Mouse (Mus musculus): ENCODE measurements around the gene Lgr6. TPM values are rescaled to one million over a fixed set of nuclear protein-coding genes. Genes with fewer than 3 reads are reported as not detected.

The Lgr6 gene
- polyA plus RNA-seq, 1 experiment from 2014 or later: 0.49 TPM

DNA sequence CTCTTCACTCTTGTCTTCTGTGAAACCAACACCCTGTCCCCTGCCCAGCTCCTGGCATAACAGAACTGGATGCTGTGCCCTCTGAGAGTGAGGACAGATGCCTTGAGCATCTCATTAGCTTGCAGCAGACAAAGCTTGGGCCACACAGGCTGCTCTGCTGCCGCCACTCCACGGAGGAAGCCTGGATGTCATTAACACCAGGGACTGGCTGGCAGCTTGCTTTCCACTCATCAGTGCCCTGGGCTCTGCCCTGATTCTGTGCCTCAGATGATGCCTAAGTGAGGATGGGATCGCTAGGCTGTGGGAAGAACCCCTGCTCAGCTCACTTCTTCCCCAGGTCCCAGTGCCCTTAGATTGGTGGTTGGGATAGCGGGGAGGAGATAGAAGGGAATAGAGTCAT is 109.6 kb downstream of the Lgr6 start:
- DNase-seq (ENCODE audit: low spot score): peak; percentile 64
- Histone ChIP-seq H3K9me3 (no peaks in the 10 kb centered on the region), H3K36me3 (no peaks in the 10 kb centered on the region), H3K27ac (no peak overlapping the region), H3K4me3 (no peak overlapping the region), H3K4me1 (peaks cover 15% of the 10 kb centered on the region), H3K27me3 (ENCODE audit: insufficient read depth, poor library complexity, severe bottlenecking) (peaks cover 88% of the 10 kb centered on the region)
- WGBS: 63% methylated on average over 4 of the region's 4 CpGs

DNA sequence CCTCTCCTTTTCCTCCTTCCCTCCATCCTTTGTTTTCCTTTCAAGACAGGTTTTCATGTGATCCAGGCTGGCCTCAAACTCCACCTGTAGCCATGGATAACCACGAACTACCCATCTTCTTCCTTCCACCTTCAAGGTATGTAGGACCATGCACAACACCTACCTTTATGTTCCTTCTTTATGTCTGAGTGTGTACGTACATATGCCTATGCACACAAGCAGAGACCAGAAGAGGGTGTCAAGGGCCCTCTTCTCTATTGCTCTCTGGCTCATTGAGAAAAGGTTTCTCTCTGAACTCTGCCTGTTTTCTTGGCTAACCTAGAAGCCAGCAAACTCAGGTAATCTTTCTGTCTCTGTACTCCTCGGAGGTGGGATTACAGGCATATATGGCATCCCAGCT is 110.3 kb downstream of the Lgr6 start:
- Histone ChIP-seq H3K9me3 (no peaks in the 10 kb centered on the region), H3K27me3 (ENCODE audit: insufficient read depth, poor library complexity, severe bottlenecking) (peaks cover 87% of the 10 kb centered on the region), H3K27ac (no peak overlapping the region), H3K4me1 (peaks cover 15% of the 10 kb centered on the region), H3K4me3 (no peak overlapping the region), H3K36me3 (no peaks in the 10 kb centered on the region)
- WGBS: 62% methylated on average over 3 of the region's 3 CpGs
- DNase-seq (ENCODE audit: low spot score): no peak

DNA sequence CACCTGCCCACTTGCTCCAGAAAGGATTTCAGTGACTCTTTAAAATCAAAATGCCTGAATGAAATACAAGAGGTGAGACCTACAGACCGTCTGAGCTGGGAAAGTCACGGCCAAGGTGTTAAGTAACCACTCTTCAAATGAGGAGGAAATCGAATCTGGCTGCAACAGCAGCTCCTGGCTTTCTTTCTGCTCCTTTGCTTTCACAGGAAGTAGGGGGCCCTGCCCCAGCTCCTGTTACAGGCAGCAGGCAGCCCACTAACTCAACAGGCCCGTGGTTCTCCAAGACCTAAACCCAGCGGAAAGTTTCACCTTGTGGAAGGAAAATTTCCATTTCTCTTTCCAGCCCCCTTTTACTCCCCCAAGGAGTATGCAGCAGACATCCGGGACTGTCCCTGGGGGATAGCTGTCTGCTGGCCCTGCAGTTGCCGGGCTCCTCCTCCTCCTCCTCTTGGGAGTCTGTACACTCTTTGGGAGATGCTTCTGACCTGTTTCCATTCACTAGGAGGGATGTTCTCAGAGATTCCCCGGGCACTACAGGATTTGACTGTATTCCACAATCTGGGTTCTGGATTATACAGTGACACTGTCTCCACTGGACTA is 112.9 kb downstream of the Lgr6 start:
- no peak for DNase-seq (ENCODE audit: low spot score)

DNA sequence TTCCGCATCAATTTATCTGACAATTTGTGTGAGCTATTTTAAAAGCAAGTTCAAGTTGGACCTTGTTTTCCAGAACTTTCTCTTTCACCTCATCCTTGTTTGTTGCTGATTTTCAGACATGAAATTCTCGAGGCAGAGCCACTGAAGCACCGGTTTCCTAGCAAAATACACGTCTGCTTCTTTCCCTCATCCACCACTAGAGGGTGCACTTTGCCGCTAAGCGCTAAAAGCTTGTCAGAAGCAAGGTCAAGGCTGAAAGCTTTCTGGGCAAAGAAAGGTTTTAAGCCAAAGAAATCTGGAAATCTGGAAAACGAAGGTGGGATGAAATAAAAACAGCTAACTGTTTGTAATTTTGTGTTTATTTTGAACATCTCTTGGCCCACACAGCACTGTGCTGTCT is 115.7 kb downstream of the Lgr6 start:
- 9% methylated on average over 7 of the region's 7 CpGs for WGBS
- H3K27ac ChIP-seq: no peak overlapping the region
- H3K27me3 ChIP-seq (ENCODE audit: insufficient read depth, poor library complexity, severe bottlenecking): peaks cover 73% of the 10 kb centered on the region
- DNase-seq (ENCODE audit: low spot score): peak; percentile 83
- H3K36me3 ChIP-seq: no peaks in the 10 kb centered on the region
- peaks cover 19% of the 10 kb centered on the region for H3K4me1 ChIP-seq
- no peak overlapping the region for H3K4me3 ChIP-seq
- no peaks in the 10 kb centered on the region for H3K9me3 ChIP-seq

More for the DNA sequence above, 112.9 kb downstream of the Lgr6 start:
- Histone ChIP-seq H3K27me3 (ENCODE audit: insufficient read depth, poor library complexity, severe bottlenecking) (peaks cover 84% of the 10 kb centered on the region), H3K4me3 (no peak overlapping the region), H3K4me1 (peaks cover 24% of the 10 kb centered on the region), H3K9me3 (no peaks in the 10 kb centered on the region), H3K27ac (0 out of 2 replicates have a peak overlapping the region, but pooled peaks have one; percentile 49), H3K36me3 (no peaks in the 10 kb centered on the region)
- 24% methylated on average over 8 of the region's 8 CpGs for WGBS

DNA sequence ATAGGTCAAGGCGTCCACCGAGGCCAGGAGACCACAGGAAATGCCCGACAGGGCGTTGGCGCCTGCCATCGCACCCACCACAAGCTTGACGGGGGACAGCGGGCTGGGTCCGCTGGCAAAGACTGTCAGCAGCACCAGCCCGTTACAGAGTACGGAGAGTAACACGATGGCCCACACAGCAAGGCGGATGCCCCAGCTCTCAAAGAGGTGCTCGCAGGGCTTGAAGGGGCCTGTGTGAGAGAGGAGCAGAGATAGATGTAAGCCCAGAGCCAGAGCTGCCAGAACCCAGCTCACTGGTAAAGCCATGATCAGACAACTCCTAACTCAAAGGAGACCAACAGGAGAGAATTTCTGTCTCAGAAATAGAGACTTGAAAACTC is 117.1 kb downstream of the Lgr6 start:
- DNase-seq (ENCODE audit: low spot score): no peak
- 12% methylated on average over 14 of the region's 14 CpGs for WGBS
- Histone ChIP-seq H3K27me3 (ENCODE audit: insufficient read depth, poor library complexity, severe bottlenecking) (peaks cover 59% of the 10 kb centered on the region), H3K36me3 (no peaks in the 10 kb centered on the region), H3K9me3 (no peaks in the 10 kb centered on the region), H3K4me3 (peak overlapping the region; percentile 58), H3K27ac (peak overlapping the region; percentile 86), H3K4me1 (peaks cover 19% of the 10 kb centered on the region)

DNA sequence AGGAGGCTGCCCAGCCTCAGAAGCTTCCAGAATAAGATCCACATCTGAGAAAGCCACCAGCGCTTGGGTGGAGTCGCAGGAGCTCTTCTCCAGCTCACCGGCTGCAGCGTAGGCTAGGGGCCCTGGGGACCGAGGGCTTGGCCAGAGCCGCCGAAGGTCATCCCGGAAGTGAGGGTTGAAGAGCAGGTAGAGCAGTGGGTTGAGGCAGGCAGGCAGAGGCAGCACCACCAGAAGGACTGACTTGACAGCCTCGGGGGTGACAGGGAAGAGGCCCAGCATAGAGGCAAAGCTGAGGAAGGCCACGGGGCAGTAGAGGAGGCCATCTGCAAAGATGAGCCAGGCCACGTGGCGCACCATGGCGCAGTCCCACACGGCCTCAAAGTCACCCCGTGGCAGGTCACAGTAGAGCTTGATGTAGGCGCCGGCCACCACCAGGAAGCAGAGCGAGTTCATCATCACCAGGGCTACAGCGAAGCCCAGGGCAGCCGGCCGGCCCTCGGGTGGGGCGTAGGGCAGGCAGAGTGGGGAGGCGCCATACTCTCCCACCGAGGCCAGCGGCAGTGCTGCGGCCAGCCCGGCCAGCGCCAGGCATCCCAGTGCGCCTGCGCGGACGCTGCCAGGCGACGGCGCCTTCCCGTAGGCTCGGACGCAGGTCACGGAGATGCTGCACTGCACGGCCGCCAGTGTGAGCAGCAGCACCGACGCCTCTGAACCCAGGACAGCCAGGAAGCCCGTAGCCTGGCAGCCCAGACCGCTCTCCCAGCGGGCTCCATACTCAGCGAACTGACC is 117.7 kb downstream of the Lgr6 start:
- Histone ChIP-seq H3K27me3 (ENCODE audit: insufficient read depth, poor library complexity, severe bottlenecking) (peaks cover 54% of the 10 kb centered on the region), H3K36me3 (no peaks in the 10 kb centered on the region), H3K27ac (peak overlapping the region; percentile 86), H3K4me1 (peaks cover 18% of the 10 kb centered on the region), H3K4me3 (peak overlapping the region; percentile 58), H3K9me3 (no peaks in the 10 kb centered on the region)
- WGBS: 31% methylated on average over 44 of the region's 48 CpGs
- DNase-seq (ENCODE audit: low spot score): peak; percentile 80

DNA sequence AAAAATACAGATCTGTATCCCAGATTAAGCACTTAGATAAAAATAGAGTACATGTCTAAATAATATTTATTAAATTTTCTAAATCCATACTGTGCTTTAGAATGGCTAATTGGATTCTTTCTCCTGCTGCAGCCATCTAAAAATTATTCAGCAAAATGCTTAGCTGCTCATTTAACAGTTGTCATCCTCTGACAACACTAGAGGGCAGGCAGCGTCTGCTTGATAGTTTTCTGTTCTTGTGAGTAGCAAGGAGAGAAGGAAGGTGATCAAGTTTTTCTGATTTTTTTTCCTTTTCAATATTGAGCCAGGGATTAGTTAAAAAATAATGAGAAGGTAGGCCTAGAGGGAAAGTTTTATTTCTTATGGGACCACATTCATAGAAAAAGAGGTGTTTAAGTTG is 132.2 kb downstream of the Lgr6 start:
- no peaks in the 10 kb centered on the region for H3K9me3 ChIP-seq
- no peaks in the 10 kb centered on the region for H3K27me3 ChIP-seq (ENCODE audit: insufficient read depth, poor library complexity, severe bottlenecking)
- H3K27ac ChIP-seq: no peak overlapping the region
- H3K4me1 ChIP-seq: 0 out of 2 replicates have a peak, but pooled peaks cover 6% of the 10 kb centered on the region
- no peak overlapping the region for H3K4me3 ChIP-seq
- peaks cover 68% of the 10 kb centered on the region for H3K36me3 ChIP-seq
- WGBS: 82% methylated on average over 1 of the region's 1 CpGs
- DNase-seq (ENCODE audit: low spot score): no peak

DNA sequence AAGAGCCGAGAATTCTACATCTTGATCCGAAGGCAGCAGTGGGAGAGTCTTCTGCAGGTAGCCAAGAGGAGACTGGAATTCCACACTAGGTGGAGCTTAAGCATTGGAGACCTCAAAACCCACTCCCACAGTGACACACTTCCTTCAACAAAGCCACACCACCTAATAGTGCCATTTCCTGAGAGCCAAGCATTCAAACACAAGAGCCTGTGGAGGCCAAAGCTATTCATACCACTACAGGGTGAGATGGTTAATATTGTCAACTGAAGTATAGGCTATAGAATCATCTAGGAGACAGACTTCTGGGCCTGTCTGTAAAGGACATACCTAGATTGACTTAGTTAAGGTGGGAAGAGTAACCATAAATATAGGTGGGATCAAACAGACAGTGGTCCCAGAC is 139.6 kb downstream of the Lgr6 start:
- Histone ChIP-seq H3K9me3 (no peaks in the 10 kb centered on the region), H3K27me3 (ENCODE audit: insufficient read depth, poor library complexity, severe bottlenecking) (no peaks in the 10 kb centered on the region), H3K36me3 (peaks cover 39% of the 10 kb centered on the region), H3K4me3 (no peak overlapping the region), H3K4me1 (peaks cover 18% of the 10 kb centered on the region), H3K27ac (no peak overlapping the region)
- DNase-seq (ENCODE audit: low spot score): no peak
- 97% methylated on average over 2 of the region's 2 CpGs for WGBS

DNA sequence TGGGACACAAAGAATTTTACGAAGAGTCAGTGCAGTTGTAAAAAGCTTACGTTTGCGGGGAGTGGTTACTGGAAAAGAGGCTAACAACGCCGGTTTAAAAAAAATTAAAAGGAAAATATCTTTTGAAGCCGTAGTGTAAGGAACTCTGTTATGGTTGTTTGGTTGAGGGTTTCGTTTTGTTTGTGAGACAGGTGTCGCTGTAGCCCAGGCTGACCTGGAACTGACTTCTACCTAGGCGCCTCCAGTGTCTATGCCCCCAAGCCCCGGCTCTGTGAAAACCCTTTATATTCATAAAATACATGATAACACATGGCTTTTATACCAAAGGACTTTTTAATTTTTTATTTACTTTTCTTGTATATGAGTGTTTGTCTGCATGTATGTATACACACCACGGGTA is 142.3 kb downstream of the Lgr6 start:
- no peaks in the 10 kb centered on the region for H3K27me3 ChIP-seq (ENCODE audit: insufficient read depth, poor library complexity, severe bottlenecking)
- 3% methylated on average over 11 of the region's 11 CpGs for WGBS
- H3K36me3 ChIP-seq: peaks cover 13% of the 10 kb centered on the region
- H3K9me3 ChIP-seq: no peaks in the 10 kb centered on the region
- H3K4me3 ChIP-seq: peak overlapping the region; percentile 84
- no peak for DNase-seq (ENCODE audit: low spot score)
- H3K27ac ChIP-seq: peak overlapping the region; percentile 92
- peaks cover 18% of the 10 kb centered on the region for H3K4me1 ChIP-seq

DNA sequence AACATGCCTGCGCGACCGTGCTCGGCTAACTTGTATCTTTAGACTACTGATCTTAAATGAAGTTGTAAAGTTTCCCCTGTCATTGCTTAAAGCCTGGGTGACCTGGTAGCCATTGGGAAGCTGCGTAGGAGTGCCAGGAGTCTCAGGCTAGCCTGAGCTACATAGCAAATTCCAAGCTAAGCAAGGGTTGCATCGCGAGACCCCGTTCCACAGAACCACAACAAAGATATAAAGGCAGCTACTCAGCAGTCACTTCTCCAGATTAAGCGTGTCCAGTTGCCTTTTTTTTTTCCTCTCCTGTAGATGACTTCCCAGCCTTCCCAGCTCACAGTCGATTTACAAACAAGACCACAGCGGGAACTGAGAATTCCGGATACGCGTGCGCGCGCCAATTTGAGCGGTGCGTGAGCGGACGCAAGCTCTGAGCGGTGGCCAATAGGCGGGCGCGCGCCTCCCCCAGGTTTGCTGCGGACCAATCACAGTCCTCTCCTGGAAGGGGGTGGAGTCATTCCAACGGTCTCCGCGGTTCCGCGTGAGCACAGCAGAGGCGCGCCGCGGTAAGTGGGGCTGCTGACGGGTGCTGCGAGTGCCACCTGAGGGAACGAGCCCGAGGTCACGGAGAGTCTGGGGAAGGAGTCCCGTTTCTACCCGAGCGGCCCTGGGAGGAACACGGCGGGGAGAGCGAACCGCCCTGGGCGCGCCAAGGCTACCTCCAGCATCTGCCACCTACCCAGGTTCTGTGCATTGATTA is 142.8 kb downstream of the Lgr6 start, which contains the start of gene Ube2t:
TSS of gene Ube2t (plus strand) at position 513 of the 751 bp plus-strand sequence.
- no peaks in the 10 kb centered on the region for H3K9me3 ChIP-seq
- DNase-seq (ENCODE audit: low spot score): peak; percentile 98
- H3K27me3 ChIP-seq (ENCODE audit: insufficient read depth, poor library complexity, severe bottlenecking): no peaks in the 10 kb centered on the region
- peak within 1 kb of the TSS; percentile 92 for H3K27ac ChIP-seq
- H3K36me3 ChIP-seq: peaks cover 10% of the 10 kb centered on the region; the same call in 1 of the 2 replicates
- H3K4me3 ChIP-seq: peak within 1 kb of the TSS; percentile 84
- 2% methylated on average over 50 of the region's 50 CpGs for WGBS
- H3K4me1 ChIP-seq: peaks cover 18% of the 10 kb centered on the region

DNA sequence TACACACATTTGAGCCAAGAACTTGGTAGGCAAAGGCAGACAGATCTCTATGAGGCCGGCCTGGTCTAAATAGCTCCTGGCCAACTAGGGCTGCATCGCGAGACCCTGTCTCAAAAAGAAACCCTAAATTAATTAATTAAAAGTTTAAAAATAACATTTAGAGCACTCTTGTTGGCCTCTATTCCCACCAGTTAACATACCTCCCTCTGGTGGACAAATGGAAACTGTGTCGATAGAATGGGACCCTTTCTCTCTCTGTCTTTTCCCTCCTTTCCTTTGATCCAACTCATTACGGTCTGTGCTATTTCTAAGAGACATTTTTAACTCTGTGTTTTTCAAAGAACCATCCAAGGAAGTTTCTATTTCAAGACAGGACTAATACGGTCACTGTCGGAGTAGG is 144.4 kb downstream of the Lgr6 start:
- Histone ChIP-seq H3K27me3 (ENCODE audit: insufficient read depth, poor library complexity, severe bottlenecking) (no peaks in the 10 kb centered on the region), H3K27ac (no peak overlapping the region), H3K9me3 (no peaks in the 10 kb centered on the region), H3K4me1 (peaks cover 23% of the 10 kb centered on the region), H3K36me3 (peaks cover 5% of the 10 kb centered on the region; the same call in 1 of the 2 replicates), H3K4me3 (no peak overlapping the region)
- 51% methylated on average over 7 of the region's 7 CpGs for whole genome bisulfite sequencing
- no peak for DNase-seq (ENCODE audit: low spot score)

DNA sequence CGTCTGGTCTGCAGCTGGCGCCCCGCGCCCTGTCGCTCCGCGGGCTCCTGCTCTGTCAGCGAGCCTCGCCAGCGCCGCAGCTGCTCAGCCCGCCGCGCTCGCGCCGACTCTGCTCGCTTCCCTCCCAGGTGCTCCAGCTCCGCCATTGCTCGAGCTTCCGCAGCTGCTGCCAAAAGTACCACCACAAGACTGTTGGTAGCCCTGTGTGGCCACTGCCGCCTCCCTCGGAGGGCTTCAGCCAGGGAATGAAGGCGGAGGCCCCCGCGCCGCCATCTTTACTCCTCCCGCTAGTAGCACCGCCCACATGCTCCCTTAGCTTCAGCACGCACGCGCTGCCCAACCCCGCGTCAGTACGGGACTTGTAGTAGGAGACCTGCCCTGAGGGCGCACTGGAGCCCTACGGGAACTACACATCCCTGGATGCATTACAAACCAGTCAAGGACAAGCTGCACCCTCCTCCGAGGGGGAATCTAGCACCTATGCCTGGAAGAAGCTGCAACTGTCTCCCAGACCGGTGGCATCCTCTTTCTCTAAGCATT is 149.4 kb downstream of the Lgr6 start, which contains the start of gene Ppp1r12b:
TSS of gene Ppp1r12b (minus strand) at position 306 of the 540 bp plus-strand sequence.
- Histone ChIP-seq H3K27me3 (ENCODE audit: insufficient read depth, poor library complexity, severe bottlenecking) (no peaks in the 10 kb centered on the region), H3K27ac (peak within 1 kb of the TSS; percentile 95), H3K36me3 (no peaks in the 10 kb centered on the region), H3K4me3 (peak within 1 kb of the TSS; percentile 90), H3K4me1 (peaks cover 46% of the 10 kb centered on the region), H3K9me3 (no peaks in the 10 kb centered on the region)
- DNase-seq (ENCODE audit: low spot score): peak; percentile 100
- WGBS: under 1% methylated on average over 39 of the region's 39 CpGs
